Mouse (Mus musculus): ENCODE measurements around the gene Mid1. TPM values are rescaled to one million over a fixed set of nuclear protein-coding genes. Genes with fewer than 3 reads are reported as not detected.

Gene Mid1
- polyA plus RNA-seq, 1 experiment from 2014 or later, result 4.7 TPM

- Histone ChIP-seq H3K27me3 (ENCODE audit: insufficient read depth, low read length) (no peaks in the 10 kb centered on the region), H3K9me3 (replicated peaks; ENCODE audit: low read length) (no peaks in the 10 kb centered on the region), H3K27ac (peak overlapping the region; percentile 57), H3K4me3 (replicated peaks; ENCODE audit: low read depth, low read length) (no peak overlapping the region), H3K9ac (ENCODE audit: low read depth, low read length) (no peak overlapping the region), H3K36me3 (ENCODE audit: insufficient read depth, low read length) (no peaks in the 10 kb centered on the region), H3K4me1 (replicated peaks; ENCODE audit: insufficient read depth, low read length) (peaks cover 5% of the 10 kb centered on the region; the same call in 1 of the 2 replicates), H3K4me2 (ENCODE audit: low read length) (no peak overlapping the region)
- TF ChIP-seq CTCF (IDR thresholded peaks at IDR 0.05; ENCODE audit: low read depth), result no peak
- DNase-seq (ENCODE audit: low spot score) (no peak), ATAC-seq (replicated peaks; ENCODE audit: low FRiP score, low read depth) (peak; percentile 49; the same call in 1 of the 2 replicates)
- 41% methylated on average over 2 of the region's 2 CpGs for WGBS
These were observed 218.7 kb downstream of the Mid1 start for GRCm38 (mm10) chrX:169903656-169904055.

- ATAC-seq (replicated peaks; ENCODE audit: low FRiP score, low read depth), result peak; percentile 29; the same call in 1 of the 2 replicates
- Histone ChIP-seq H3K4me2 (ENCODE audit: low read length) (peak overlapping the region; percentile 15; the same call in 1 of the 2 replicates), H3K36me3 (ENCODE audit: insufficient read depth, low read length) (no peaks in the 10 kb centered on the region), H3K4me3 (replicated peaks; ENCODE audit: low read depth, low read length) (no peak overlapping the region), H3K4me1 (replicated peaks; ENCODE audit: insufficient read depth, low read length) (peaks cover 5% of the 10 kb centered on the region; the same call in 1 of the 2 replicates), H3K27me3 (ENCODE audit: insufficient read depth, low read length) (no peaks in the 10 kb centered on the region), H3K9ac (ENCODE audit: low read depth, low read length) (no peak overlapping the region), H3K27ac (no peak overlapping the region), H3K9me3 (replicated peaks; ENCODE audit: low read length) (no peaks in the 10 kb centered on the region)
- TF ChIP-seq CTCF (IDR thresholded peaks at IDR 0.05; ENCODE audit: low read depth), result no peak
- DNase-seq (ENCODE audit: low spot score), result peak; percentile 19
- WGBS, result 26% methylated on average over 5 of the region's 5 CpGs
These were observed 221.1 kb downstream of the Mid1 start for GRCm38 (mm10) chrX:169906054-169906508.

GRCm38 (mm10) chrX:169909898-169910297, 224.9 kb downstream of the Mid1 start:
- ATAC-seq (replicated peaks; ENCODE audit: low FRiP score, low read depth) (no peak), DNase-seq (ENCODE audit: low spot score) (no peak)
- TF ChIP-seq CTCF (IDR thresholded peaks at IDR 0.05; ENCODE audit: low read depth), result no peak
- H3K4me3 ChIP-seq (replicated peaks; ENCODE audit: low read depth, low read length), result no peak overlapping the region
- H3K9ac ChIP-seq (ENCODE audit: low read depth, low read length), result no peak overlapping the region
- no peaks in the 10 kb centered on the region for H3K36me3 ChIP-seq (ENCODE audit: insufficient read depth, low read length)
- peaks cover 5% of the 10 kb centered on the region; the same call in 1 of the 2 replicates for H3K4me1 ChIP-seq (replicated peaks; ENCODE audit: insufficient read depth, low read length)
- WGBS, result 75% methylated on average over 2 of the region's 2 CpGs
- H3K27ac ChIP-seq, result no peak overlapping the region
- H3K9me3 ChIP-seq (replicated peaks; ENCODE audit: low read length), result no peaks in the 10 kb centered on the region
- no peak overlapping the region for H3K4me2 ChIP-seq (ENCODE audit: low read length)
- no peaks in the 10 kb centered on the region for H3K27me3 ChIP-seq (ENCODE audit: insufficient read depth, low read length)

- H3K9ac ChIP-seq (ENCODE audit: low read depth, low read length), result no peak overlapping the region
- H3K36me3 ChIP-seq (ENCODE audit: insufficient read depth, low read length), result no peaks in the 10 kb centered on the region
- no peak overlapping the region for H3K27ac ChIP-seq
- TF ChIP-seq CTCF (IDR thresholded peaks at IDR 0.05; ENCODE audit: low read depth), result no peak
- ATAC-seq (replicated peaks; ENCODE audit: low FRiP score, low read depth) (no peak), DNase-seq (ENCODE audit: low spot score) (no peak)
- no peaks in the 10 kb centered on the region for H3K27me3 ChIP-seq (ENCODE audit: insufficient read depth, low read length)
- no peaks in the 10 kb centered on the region for H3K4me1 ChIP-seq (replicated peaks; ENCODE audit: insufficient read depth, low read length)
- no peak overlapping the region for H3K4me2 ChIP-seq (ENCODE audit: low read length)
- WGBS, result 82% methylated on average over 6 of the region's 6 CpGs
- H3K9me3 ChIP-seq (replicated peaks; ENCODE audit: low read length), result no peaks in the 10 kb centered on the region
- no peak overlapping the region for H3K4me3 ChIP-seq (replicated peaks; ENCODE audit: low read depth, low read length)
These were observed 230.7 kb downstream of the Mid1 start for GRCm38 (mm10) chrX:169915738-169916137.

GRCm38 (mm10) chrX:169922541-169922940, 237.5 kb downstream of the Mid1 start:
- Histone ChIP-seq H3K4me1 (replicated peaks; ENCODE audit: insufficient read depth, low read length) (no peaks in the 10 kb centered on the region), H3K9me3 (replicated peaks; ENCODE audit: low read length) (no peaks in the 10 kb centered on the region), H3K36me3 (ENCODE audit: insufficient read depth, low read length) (no peaks in the 10 kb centered on the region), H3K4me2 (ENCODE audit: low read length) (no peak overlapping the region), H3K27me3 (ENCODE audit: insufficient read depth, low read length) (no peaks in the 10 kb centered on the region), H3K4me3 (replicated peaks; ENCODE audit: low read depth, low read length) (no peak overlapping the region), H3K27ac (no peak overlapping the region), H3K9ac (ENCODE audit: low read depth, low read length) (no peak overlapping the region)
- 83% methylated on average over 2 of the region's 2 CpGs for WGBS
- DNase-seq (ENCODE audit: low spot score), result no peak
- no peak for ATAC-seq (replicated peaks; ENCODE audit: low FRiP score, low read depth)
- no peak for TF ChIP-seq CTCF (IDR thresholded peaks at IDR 0.05; ENCODE audit: low read depth)

- DNase-seq (ENCODE audit: low spot score), result no peak
- Histone ChIP-seq H3K9me3 (replicated peaks; ENCODE audit: low read length) (no peaks in the 10 kb centered on the region), H3K4me1 (replicated peaks; ENCODE audit: insufficient read depth, low read length) (no peaks in the 10 kb centered on the region), H3K36me3 (ENCODE audit: insufficient read depth, low read length) (no peaks in the 10 kb centered on the region), H3K27me3 (ENCODE audit: insufficient read depth, low read length) (no peaks in the 10 kb centered on the region), H3K27ac (no peak overlapping the region), H3K4me2 (ENCODE audit: low read length) (no peak overlapping the region), H3K4me3 (replicated peaks; ENCODE audit: low read depth, low read length) (no peak overlapping the region), H3K9ac (ENCODE audit: low read depth, low read length) (no peak overlapping the region)
- TF ChIP-seq CTCF (IDR thresholded peaks at IDR 0.05; ENCODE audit: low read depth), result no peak
- WGBS, result 42% methylated on average over 1 of the region's 1 CpGs
- no peak for ATAC-seq (replicated peaks; ENCODE audit: low FRiP score, low read depth)
These were observed 238.4 kb downstream of the Mid1 start for GRCm38 (mm10) chrX:169923417-169923816.

GRCm38 (mm10) chrX:169925600-169925999, 240.6 kb downstream of the Mid1 start:
- H3K36me3 ChIP-seq (ENCODE audit: insufficient read depth, low read length), result no peaks in the 10 kb centered on the region
- no peak overlapping the region for H3K4me2 ChIP-seq (ENCODE audit: low read length)
- DNase-seq (ENCODE audit: low spot score) (no peak), ATAC-seq (replicated peaks; ENCODE audit: low FRiP score, low read depth) (no peak)
- H3K4me3 ChIP-seq (replicated peaks; ENCODE audit: low read depth, low read length), result no peak overlapping the region
- H3K27me3 ChIP-seq (ENCODE audit: insufficient read depth, low read length), result no peaks in the 10 kb centered on the region
- H3K9me3 ChIP-seq (replicated peaks; ENCODE audit: low read length), result no peaks in the 10 kb centered on the region
- no peak overlapping the region for H3K27ac ChIP-seq
- H3K4me1 ChIP-seq (replicated peaks; ENCODE audit: insufficient read depth, low read length), result no peaks in the 10 kb centered on the region
- 37% methylated on average over 7 of the region's 7 CpGs for WGBS
- no peak overlapping the region for H3K9ac ChIP-seq (ENCODE audit: low read depth, low read length)
- no peak for TF ChIP-seq CTCF (IDR thresholded peaks at IDR 0.05; ENCODE audit: low read depth)

Measured in kidney, postnatal 0 days (tissue).